Mouse (Mus musculus): ENCODE data around the gene Dock1.
A peak's percentile ranks its signal among the peaks of the same experiment; 100 is the strongest.

The Dock1 gene

DNA sequence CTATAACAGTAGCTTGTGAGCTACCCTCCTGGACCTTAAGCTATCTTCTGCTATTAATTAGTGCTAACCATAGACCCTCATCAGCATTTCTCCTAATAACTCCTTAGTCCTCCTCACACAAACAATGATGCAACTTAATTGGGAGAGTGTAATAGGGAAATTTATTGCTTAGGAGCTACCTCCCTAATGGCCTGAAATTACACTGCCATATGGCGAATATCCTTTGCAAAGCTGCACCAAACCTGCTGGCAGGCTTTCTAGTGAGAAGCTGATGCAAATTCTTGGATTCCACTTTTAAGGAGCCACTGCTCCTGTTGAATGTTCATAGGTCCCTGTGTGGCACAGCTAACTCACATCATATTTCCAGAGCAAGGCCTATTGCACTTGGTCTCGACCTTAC, 320.5 kb downstream of the Dock1 start:
- DNase-seq, result no peak

GRCm38 (mm10) chr7:134994983-134995382, 324.5 kb downstream of the Dock1 start:
- no peak for DNase-seq

- no peak for DNase-seq
Measured at GRCm38 (mm10) chr7:135002216-135002615, 331.8 kb downstream of the Dock1 start.

DNA sequence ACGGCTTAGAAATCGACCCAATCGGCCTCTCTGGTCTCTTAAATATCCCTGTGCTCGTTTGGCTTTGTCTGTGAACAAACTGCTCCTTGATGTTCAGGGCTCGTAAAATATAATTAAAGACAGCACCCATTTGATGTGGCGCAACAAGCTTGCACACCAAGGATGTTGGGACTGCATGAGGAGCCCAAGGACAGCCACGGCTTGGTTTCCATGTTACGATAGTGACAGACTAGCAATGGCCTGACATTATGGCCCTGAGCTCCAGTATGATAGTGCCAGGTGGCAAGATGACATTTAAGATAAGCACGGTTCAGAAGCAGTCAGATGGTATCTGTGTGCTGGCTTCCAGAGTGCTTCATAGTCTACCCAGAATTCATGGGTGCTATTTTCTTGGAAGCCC, 332.4 kb downstream of the Dock1 start:
- no peak for DNase-seq

DNA sequence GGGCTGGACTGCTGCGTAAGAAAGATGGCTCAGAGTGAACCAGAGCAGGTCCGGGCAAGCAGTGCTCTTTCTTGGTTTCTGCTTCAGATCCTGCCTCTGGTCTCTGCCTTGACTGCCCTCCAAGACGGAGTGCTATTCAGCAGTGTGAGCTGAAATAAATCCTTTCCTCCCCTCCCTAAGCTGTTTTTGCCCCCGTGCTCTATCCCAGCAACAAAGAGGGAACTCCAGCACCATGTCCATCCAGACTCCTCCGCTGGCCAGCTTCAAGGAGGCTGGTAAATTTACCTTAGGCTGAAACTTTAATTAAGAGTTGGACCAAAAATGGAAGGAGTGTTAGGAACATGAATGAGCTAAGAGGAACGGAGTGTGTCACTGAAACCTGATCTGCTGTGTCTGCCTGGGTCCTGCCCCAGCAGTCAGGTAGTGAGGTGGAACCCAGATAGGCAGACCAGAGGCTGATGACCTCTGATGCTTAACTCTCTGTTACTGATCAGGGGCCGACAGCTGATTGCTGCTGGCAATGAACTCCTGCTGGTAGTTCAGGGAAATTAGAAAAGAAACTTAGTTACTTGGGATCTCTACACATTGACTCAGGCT, 335.6 kb downstream of the Dock1 start:
- DNase-seq, result no peak

GRCm38 (mm10) chr7:135008021-135008420, 337.6 kb downstream of the Dock1 start:
- DNase-seq, result no peak

GRCm38 (mm10) chr7:135010997-135011396, 340.5 kb downstream of the Dock1 start:
- DNase-seq, result no peak

GRCm38 (mm10) chr7:135017531-135017930, 347.1 kb downstream of the Dock1 start:
- peak; percentile 20 for DNase-seq

GRCm38 (mm10) chr7:135020762-135021161, 350.3 kb downstream of the Dock1 start:
- no peak for DNase-seq

GRCm38 (mm10) chr7:135021544-135022100, 351.2 kb downstream of the Dock1 start:
- DNase-seq, result no peak

DNA sequence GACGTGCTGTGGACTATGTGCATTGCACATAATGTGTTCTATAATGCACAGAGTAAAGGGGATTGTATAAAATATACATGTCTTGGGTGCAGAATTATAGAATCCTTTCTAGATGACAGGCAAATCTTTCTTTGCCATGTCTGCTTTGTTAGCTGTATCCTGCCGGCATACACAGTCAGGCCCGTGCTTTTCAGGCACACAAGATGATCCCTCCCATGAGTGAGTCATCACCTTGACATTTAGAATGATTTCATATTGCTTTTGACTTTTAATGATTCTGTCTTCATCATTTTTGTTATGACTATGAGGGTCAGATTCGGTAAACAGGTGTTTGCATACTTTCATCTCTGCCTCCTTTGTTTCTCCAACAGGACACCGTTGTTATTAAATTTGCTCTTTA, 354.1 kb downstream of the Dock1 start:
- no peak for DNase-seq

- DNase-seq, result no peak
Measured at GRCm38 (mm10) chr7:135028716-135029115, 358.3 kb downstream of the Dock1 start.

- DNase-seq, result no peak
Measured at GRCm38 (mm10) chr7:135029136-135029535, 358.7 kb downstream of the Dock1 start.

DNA sequence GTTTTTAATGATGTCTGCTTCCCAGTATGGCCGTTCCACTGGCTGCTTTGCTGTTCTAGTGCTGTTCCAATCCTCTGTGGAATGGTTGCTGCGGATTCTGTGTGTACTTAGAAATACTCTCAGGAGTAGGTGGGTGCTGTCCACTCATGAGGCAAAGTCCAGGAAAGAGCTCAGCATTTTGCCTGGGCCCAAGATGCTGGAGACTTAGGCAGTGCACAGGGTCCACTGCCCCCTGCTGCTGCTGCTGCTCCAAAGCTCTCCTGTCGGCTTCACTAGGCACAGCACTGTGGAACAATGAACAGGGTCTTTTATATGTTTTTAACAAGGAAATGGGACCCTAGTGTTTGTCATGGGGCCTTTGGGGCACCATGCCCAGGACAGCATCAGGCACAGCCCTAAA, 361.0 kb downstream of the Dock1 start:
- DNase-seq, result peak; percentile 41

GRCm38 (mm10) chr7:135034811-135035210, 364.4 kb downstream of the Dock1 start:
- peak; percentile 57 for DNase-seq

GRCm38 (mm10) chr7:135035651-135036050, 365.2 kb downstream of the Dock1 start:
- DNase-seq, result no peak

DNA sequence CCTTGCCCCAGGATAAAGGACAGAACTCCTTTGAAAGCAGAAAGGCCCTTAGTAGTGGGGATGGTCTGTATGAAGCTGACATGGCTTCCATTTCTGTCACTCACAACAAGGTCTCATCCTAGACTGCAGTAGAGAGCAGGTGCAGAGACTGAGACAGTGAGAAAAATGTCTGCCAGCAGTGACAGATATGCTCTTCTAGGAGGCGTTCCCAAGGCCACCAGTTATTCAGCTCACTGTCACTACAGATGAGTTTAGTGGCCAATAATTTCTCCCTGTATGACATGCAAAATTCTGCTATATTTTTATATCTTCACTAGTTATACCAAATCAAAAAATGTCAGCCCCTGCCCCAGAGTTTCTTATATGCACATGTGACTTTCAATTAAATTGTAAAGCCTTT, 368.5 kb downstream of the Dock1 start:
- DNase-seq, result no peak

DNA sequence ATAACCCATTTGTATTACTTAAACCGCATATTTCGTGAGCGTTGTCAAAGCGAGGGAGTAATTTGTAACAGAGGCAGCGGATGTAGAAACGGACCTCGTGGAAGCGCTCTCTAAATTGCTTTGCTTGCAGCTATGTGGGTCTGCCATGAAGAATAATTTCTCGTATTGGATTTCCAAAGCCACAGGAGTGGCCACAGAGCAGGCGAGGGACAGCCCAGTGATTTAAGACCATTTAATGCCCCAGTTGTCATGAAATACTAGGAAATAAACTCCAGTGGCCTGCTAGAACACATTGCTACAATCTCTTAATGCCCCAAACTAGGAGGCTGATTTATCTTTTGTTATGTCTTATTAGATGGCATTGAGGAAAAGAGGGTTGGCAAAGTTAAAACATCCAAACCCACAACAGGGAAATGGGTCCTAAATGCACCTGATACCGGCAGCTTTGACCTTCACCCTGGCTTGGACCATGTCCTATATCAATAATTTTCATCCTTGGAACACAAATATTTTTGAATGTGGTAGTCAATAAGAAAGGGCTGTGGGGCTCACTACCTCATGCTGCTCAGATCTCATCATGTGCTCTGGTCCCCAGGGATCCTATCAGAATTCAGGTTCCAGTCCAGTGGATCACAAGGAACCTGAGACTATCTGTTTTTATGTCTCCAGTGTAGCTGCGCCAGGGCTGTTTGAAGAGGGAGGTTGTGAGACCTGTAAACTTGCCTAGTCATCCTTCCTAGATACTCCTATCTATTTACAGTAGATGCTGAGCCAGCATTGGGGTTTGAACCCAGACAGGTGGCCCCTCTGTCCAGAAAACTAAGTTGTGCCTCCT, 373.7 kb downstream of the Dock1 start:
- no peak for DNase-seq

- no peak for DNase-seq
Measured at GRCm38 (mm10) chr7:135049416-135049815, 379.0 kb downstream of the Dock1 start.

DNA sequence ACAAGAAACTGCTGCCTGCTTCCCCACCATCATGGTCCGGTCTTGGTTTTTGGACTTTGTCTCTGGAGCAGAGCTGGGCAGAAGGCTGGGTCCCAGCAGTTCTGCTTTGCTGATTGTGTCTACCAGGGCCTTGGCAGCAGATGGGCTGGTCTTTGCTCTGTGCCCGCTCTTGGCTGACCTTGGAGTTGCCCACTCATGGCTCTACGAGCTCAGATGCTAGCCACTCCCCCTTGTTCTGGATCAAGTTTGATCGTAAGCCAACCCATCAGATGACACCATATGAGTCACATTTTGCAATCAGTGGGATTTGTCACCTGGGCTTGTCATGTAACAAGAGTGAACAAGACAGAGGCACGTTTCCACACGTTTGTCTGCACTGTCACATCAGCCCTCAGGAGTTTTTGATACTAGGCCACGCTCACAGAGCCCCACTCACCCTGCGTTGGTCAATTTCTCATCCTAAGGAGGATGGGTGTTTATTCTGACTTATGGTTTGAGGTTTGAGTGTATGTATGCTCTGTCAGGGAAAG, 382.8 kb downstream of the Dock1 start:
- DNase-seq, result no peak

DNA sequence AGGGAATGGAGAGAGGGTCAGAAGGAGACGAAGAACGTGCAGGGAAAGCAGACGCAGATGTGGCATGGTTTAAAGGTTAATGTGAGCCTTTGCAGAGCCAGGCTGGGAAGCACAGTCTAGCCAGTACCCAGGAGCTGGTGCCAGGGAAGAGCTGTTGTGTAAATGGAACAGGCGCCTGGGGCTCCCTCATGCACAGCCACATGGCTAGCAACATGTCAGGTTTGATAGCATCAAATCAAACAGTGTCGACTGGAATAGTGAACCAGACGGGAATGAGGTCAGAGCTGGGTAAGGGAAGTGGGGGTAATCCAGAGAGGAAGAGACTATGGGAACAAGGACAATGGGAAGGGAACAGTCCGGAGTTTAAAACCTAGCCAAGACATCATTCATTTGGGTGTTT, 384.2 kb downstream of the Dock1 start:
- DNase-seq, result no peak

DNA sequence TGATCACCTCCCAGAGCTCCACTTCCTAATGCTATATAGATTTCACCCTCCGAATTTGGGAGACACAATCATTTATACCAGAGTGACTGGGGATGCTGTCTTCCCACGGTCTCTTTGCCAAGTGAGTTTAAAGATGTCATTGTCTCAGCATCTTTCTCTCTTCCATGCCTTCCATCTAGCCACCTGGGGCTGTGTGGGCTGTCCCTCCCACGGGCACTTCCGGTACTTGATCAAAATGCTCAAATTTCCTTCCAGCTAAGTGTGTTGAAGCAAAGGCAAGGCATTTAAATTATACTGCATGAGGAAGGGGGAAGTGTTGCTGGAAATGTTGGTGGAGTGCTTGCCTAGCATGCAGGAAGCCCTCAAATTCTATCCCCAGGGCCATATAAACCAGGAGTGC, 388.6 kb downstream of the Dock1 start:
- DNase-seq, result no peak

DNA sequence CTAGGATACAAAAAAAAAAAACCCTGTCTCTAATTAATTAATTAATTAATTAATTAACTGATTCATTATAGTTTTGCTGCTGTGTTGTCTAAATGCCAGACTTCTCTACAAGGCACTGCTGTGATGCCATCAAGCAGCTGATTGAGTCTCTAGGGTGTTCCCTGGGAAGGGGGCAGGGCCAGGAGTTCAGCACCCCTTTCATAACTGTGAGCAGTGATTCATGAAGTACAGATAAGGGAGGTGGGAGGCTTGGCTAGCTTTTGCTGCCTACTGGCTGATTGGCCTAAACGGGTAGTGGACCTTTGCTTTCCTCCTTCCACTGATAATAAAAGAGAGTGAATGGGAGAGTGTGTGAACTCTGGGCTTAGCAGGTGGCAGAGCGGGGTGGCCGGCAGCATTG, 389.1 kb downstream of the Dock1 start:
- DNase-seq, result no peak

DNA sequence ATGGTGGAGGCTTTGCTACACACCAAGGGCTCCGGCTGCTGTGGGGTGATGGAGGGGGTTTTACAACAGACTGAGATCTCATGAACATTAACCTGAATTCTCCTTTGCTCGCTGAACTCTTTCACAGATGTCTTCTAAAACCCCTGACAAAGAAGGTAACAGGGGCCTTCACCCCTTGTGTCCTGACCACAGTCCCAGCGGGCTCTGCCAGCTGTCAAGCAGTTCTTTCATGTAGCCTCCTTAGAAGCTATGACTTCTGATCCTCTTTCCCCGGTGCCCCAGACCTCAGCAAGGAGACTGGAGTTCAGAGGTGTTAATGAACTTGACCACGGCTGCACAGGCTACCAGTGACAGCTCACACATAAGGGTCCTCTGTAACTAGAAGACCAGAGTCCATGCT, 393.4 kb downstream of the Dock1 start:
- DNase-seq, result no peak
